Mouse (Mus musculus) ES-Bruce4 (cell line): ENCODE measurements around the gene Ost4.
A peak's percentile ranks its signal among the peaks of the same experiment; 100 is the strongest.

Experiments used
- CTCF ChIP-seq: IDR thresholded peaks from one replicate; pipeline ENCODE4 v1.8.1; 2011; ENCODE audit warnings: low read depth, low read length
- EP300 ChIP-seq: IDR thresholded peaks from 2 replicates; pipeline ENCODE4 v1.6.1; 2011; ENCODE audit warnings: low read depth, low read length; ENCODE audit not compliant: insufficient read depth
- POLR2A ChIP-seq: IDR thresholded peaks from one replicate; pipeline ENCODE4 v1.8.1; 2011; ENCODE audit warnings: low read length; ENCODE audit not compliant: insufficient read depth

GRCm38 (mm10) chr5:30949654-30950326, 42.2 kb upstream of the Ost4 start:
- TF ChIP-seq CTCF (no peak), EP300 (no peak), POLR2A (peak; percentile 87)
